Mouse (Mus musculus) kidney, postnatal 0 days (tissue): ENCODE measurements around the gene Coq7. TPM values are rescaled to one million over a fixed set of nuclear protein-coding genes. Genes with fewer than 3 reads are reported as not detected.

ENCODE experiments used
- ATAC-seq: fragments of 200-750 bp; cut with Nextera tagmentation; replicated peaks from 2 replicates; pipeline ENCODE4 v1.8.0; 2017; ENCODE audit warnings: low read depth, moderate number of reproducible peaks, moderate TSS enrichment, moderate library complexity; ENCODE audit not compliant: low FRiP score
- DNase-seq: peaks from one replicate; pipeline ENCODE4 v3.0.0-alpha.2; 2016; ENCODE audit warnings: low spot score
- H3K27ac ChIP-seq: fragments of 300-500 bp; sonication (generic); 2 replicates; pipeline ENCODE4 v1.5.1; 2014; ENCODE audit warnings: mild to moderate bottlenecking
- H3K27me3 ChIP-seq: fragments of 300-500 bp; sonication (generic); 2 replicates; pipeline ENCODE4 v1.6.1; 2014; ENCODE audit warnings: low read length, mixed read lengths; ENCODE audit not compliant: insufficient read depth
- H3K36me3 ChIP-seq: fragments of 300-500 bp; sonication (generic); 2 replicates; pipeline ENCODE4 v1.6.1; 2014; ENCODE audit warnings: low read length, mixed read lengths; ENCODE audit not compliant: insufficient read depth
- H3K4me1 ChIP-seq: fragments of 300-500 bp; sonication (generic); replicated peaks from 2 replicates; pipeline ENCODE4 v1.6.1; 2014; ENCODE audit warnings: antibody characterized with exemption, low read length, mixed read lengths; ENCODE audit not compliant: insufficient read depth
- H3K4me2 ChIP-seq: fragments of 300-500 bp; sonication (generic); 2 replicates; pipeline ENCODE4 v1.6.1; 2014; ENCODE audit warnings: mild to moderate bottlenecking, low read length, moderate library complexity, mixed read lengths
- H3K4me3 ChIP-seq: fragments of 300-500 bp; sonication (generic); replicated peaks from 2 replicates; pipeline ENCODE4 v1.5.1; 2014; ENCODE audit warnings: low read depth, low read length
- H3K9ac ChIP-seq: fragments of 300-500 bp; sonication (generic); 2 replicates; pipeline ENCODE4 v1.6.1; 2014; ENCODE audit warnings: low read depth, low read length
- H3K9me3 ChIP-seq: fragments of 300-500 bp; sonication (generic); replicated peaks from 2 replicates; pipeline ENCODE4 v1.6.1; 2016; ENCODE audit warnings: low read length, inconsistent platforms, mixed read lengths
- CTCF ChIP-seq: IDR thresholded peaks from 2 replicates; pipeline ENCODE4 v1.5.1; 2016; ENCODE audit warnings: antibody characterized with exemption, low read depth, mild to moderate bottlenecking, moderate library complexity
- WGBS: fragments of 180-500 bp; shearing (Covaris S2); extraction: QIAGEN DNeasy Blood & Tissue Kit; methylation state at CpG from one replicate; pipeline ENCODE4 v1.1.7; 2014; 5-methylcytosine and 5-hydroxymethylcytosine counted together
- polyA plus RNA-seq: library from polyadenylated mRNA; unstranded; fragments of >200 nt; fragmentation: Nextera tagmentation; extraction: Ambion mirVana; gene quantifications from 2 replicates; pipeline ENCODE4 v1.2.1, GENCODE M21; 2015

Coq7 gene
- polyA plus RNA-seq, 1 experiment from 2014 or later: 168 TPM

DNA sequence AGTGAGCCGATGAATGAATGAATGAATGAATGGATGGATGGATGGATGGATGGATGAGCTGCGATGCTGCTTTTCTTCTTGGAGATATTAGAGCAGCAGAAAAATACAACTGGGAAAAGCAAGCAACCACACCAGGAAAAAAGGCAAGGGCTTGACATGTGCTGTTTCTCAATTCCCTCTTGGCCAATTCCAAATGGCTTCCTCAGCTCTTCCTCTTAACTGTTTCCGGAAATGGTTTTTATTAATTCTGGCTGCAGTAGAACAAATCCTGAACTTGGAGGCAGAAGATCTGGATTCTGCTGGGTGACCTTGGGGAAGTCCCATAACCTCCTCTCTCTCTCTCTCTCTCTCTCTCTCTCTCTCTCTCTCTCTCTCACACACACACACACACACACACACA is 65.1 kb downstream of the Coq7 start:
- no peaks in the 10 kb centered on the region for H3K27me3 ChIP-seq
- no peak overlapping the region for H3K4me3 ChIP-seq
- TF ChIP-seq CTCF: no peak
- no peaks in the 10 kb centered on the region for H3K36me3 ChIP-seq
- DNase-seq (no peak), ATAC-seq (no peak)
- no peak overlapping the region for H3K9ac ChIP-seq
- H3K9me3 ChIP-seq: no peaks in the 10 kb centered on the region
- 85% methylated on average over 3 of the region's 3 CpGs for WGBS
- no peak overlapping the region for H3K4me2 ChIP-seq
- peaks cover 11% of the 10 kb centered on the region; the same call in 1 of the 2 replicates for H3K4me1 ChIP-seq
- H3K27ac ChIP-seq: no peak overlapping the region

DNA sequence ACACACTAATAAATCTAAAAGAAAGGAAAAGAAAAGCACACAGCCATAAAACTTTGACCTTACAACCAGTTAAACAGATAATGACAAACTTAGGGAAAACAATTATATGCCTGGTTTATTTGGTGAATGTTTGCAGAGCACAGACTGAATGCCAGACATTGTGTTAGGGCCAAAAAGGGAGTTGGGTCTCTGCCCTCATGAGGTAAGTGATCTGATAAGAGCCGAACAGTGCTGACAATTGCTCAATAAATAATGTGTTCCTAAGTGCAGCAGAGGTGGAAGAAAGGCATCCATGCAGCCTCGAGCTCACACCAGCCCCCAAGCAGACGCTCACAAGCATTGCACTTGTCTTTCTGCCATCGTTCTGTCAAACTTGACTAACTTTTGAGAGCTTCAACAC is 68.7 kb downstream of the Coq7 start:
- Histone ChIP-seq H3K36me3 (no peaks in the 10 kb centered on the region), H3K4me2 (no peak overlapping the region), H3K4me3 (no peak overlapping the region), H3K27ac (no peak overlapping the region), H3K9me3 (no peaks in the 10 kb centered on the region), H3K4me1 (0 out of 2 replicates have a peak, but pooled peaks cover 8% of the 10 kb centered on the region), H3K27me3 (no peaks in the 10 kb centered on the region), H3K9ac (no peak overlapping the region)
- WGBS: 12% methylated on average over 4 of the region's 4 CpGs
- no peak for TF ChIP-seq CTCF
- DNase-seq (no peak), ATAC-seq (no peak)

DNA sequence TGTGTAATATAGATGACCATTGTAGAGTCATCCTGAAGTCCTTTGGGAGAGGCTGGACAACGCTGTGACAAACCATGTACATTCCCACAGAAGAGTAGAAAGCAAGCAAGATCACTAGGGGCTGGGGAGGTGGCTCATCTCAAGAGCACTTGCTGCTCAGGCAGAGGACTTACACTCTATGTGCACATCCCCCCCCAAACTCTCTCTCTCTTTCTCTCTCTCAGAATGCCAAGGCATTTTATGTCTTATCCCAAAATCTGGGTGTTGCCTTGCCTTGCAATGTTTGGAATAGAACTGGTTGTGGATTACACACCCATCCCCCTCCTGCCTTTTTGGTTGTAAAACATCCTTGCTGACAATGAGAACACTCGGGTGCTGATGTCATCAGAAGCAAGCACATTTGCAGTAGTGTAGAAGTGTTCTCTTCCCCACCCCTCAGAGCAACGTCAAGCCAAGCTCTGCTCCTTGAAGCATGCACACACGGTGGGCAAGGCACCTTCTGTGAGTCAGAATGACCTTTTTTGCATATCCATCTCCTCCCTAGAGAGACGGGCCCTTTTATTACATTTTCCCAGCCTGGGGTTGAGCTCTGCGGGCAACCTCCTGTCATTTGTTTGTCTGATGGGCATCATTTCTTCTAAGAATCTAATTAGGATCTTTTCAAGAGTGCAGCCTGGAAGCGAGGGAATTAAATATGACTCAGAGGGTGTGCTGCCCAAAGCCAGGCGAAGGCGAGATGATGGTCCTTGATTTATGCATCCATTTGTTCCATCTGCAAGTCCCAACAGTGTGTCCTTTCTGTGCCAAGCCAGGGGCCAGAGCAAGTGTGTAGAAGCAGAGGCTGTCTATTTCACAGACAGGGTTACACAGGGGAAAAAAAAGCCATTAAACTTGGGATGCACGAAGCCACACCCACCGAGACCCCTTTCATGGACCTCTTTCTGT is 70.1 kb downstream of the Coq7 start:
- DNase-seq (no peak), ATAC-seq (no peak)
- 25% methylated on average over 11 of the region's 11 CpGs for WGBS
- H3K36me3 ChIP-seq: no peaks in the 10 kb centered on the region
- no peak overlapping the region for H3K4me2 ChIP-seq
- no peak overlapping the region for H3K4me3 ChIP-seq
- H3K9me3 ChIP-seq: no peaks in the 10 kb centered on the region
- no peak for TF ChIP-seq CTCF
- H3K27ac ChIP-seq: no peak overlapping the region
- H3K4me1 ChIP-seq: 0 out of 2 replicates have a peak, but pooled peaks cover 8% of the 10 kb centered on the region
- H3K9ac ChIP-seq: no peak overlapping the region
- no peaks in the 10 kb centered on the region for H3K27me3 ChIP-seq

DNA sequence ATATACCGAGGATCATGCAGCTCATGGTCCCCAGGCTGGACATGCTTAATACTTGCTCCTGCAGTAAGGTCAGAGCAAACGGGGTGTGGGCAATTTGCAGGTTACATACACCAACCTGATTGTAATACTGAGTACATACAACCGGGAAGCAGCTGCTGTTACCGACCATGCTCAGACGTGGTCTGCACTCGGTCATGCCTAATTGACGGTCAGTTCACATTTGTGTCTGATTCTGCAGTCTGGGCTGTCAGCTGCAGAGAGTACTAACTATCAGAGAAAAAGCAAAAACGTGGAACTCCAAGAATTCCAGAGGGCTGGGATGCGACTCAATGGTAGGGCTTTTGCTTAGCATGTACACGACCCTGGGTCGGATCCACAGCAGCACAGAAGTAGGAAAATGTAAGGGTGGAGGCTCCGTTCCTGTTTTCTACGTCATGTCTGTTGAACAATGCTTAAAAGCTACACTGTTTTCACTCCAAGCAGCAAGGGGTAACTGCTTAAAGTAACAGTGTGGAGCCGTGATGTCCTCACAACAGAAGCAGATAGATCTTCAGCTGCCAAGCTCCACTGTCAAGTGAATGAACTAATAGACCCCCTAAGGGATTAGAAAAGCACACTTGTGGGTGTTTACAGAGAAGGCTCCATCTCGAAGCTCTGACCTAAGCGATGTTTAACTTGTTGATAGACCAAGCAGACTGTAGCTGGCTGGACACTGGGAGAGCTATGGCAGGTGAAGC is 71.6 kb downstream of the Coq7 start:
- TF ChIP-seq CTCF: no peak
- 46% methylated on average over 16 of the region's 16 CpGs for WGBS
- Histone ChIP-seq H3K27me3 (no peaks in the 10 kb centered on the region), H3K4me1 (0 out of 2 replicates have a peak, but pooled peaks cover 8% of the 10 kb centered on the region), H3K4me3 (no peak overlapping the region), H3K27ac (no peak overlapping the region), H3K36me3 (no peaks in the 10 kb centered on the region), H3K4me2 (no peak overlapping the region), H3K9ac (no peak overlapping the region), H3K9me3 (no peaks in the 10 kb centered on the region)
- DNase-seq (no peak), ATAC-seq (no peak)

Other genes starting within 250 kb of the Coq7 start
- gene Syt17, start 85.1 kb downstream of the Coq7 start, polyA plus RNA-seq: 13.6 and 13.8 TPM in 2 replicates
- gene Itpripl2, start 41.4 kb downstream of the Coq7 start, polyA plus RNA-seq: 4.8 and 5.0 TPM in 2 replicates
- gene Tmc7, start 51.4 kb upstream of the Coq7 start, polyA plus RNA-seq: 1.3 and 1.6 TPM in 2 replicates
- 0.91 and 1.3 TPM in 2 replicates for gene Tmc5, start 63.9 kb upstream of the Coq7 start, polyA plus RNA-seq
- 139 and 148 TPM in 2 replicates for gene Gde1, start 172.4 kb upstream of the Coq7 start, polyA plus RNA-seq
- 6.8 and 8.1 TPM in 2 replicates for gene Ccp110, start 179.2 kb upstream of the Coq7 start, polyA plus RNA-seq
- 59.0 and 63.9 TPM in 2 replicates for gene Vps35l, start 206.9 kb upstream of the Coq7 start, polyA plus RNA-seq